Mouse (Mus musculus): ENCODE measurements around the gene Srpr. TPM values are rescaled to one million over a fixed set of nuclear protein-coding genes. Genes with fewer than 3 reads are reported as not detected.

The Srpr gene
- polyA plus RNA-seq (2015; fragmentation: Nextera tagmentation; extraction: Ambion mirVana) = 135 and 137 TPM in 2 replicates

- Histone ChIP-seq H3K4me1 (replicated peaks) (peaks cover 13% of the 10 kb centered on the region; the same call in 1 of the 2 replicates), H3K4me2 (replicated peaks) (peak within 1 kb of the TSS; percentile 83), H3K36me3 (0 out of 2 replicates have a peak, but pooled peaks cover 1% of the 10 kb centered on the region), H3K9me3 (no peaks in the 10 kb centered on the region), H3K9ac (peak within 1 kb of the TSS; percentile 85), H3K4me3 (replicated peaks) (peak within 1 kb of the TSS; percentile 73), H3K27me3 (replicated peaks) (no peaks in the 10 kb centered on the region), H3K27ac (peak within 1 kb of the TSS; percentile 56)
- WGBS = 0% methylated on average over 44 of the region's 44 CpGs
- peak; percentile 96 for ATAC-seq
Observed at GRCm38 (mm10) chr9:35199772-35200471, at the start of gene Srpr, which contains the start of gene Tirap. Gene Srpr (plus strand): TSS chr9:35200175. Gene Tirap (minus strand): TSS chr9:35200291.

- no peak overlapping the region for H3K4me3 ChIP-seq (replicated peaks)
- no peaks in the 10 kb centered on the region for H3K36me3 ChIP-seq
- WGBS = 87% methylated on average over 1 of the region's 1 CpGs
- H3K4me1 ChIP-seq (replicated peaks) = no peaks in the 10 kb centered on the region
- H3K27ac ChIP-seq = no peak overlapping the region
- no peaks in the 10 kb centered on the region for H3K27me3 ChIP-seq (replicated peaks)
- no peak overlapping the region for H3K9ac ChIP-seq
- ATAC-seq = no peak
- no peak overlapping the region for H3K4me2 ChIP-seq (replicated peaks)
- H3K9me3 ChIP-seq = no peaks in the 10 kb centered on the region
Observed at GRCm38 (mm10) chr9:35152923-35153322, 47.1 kb upstream of the Srpr start.

- Histone ChIP-seq H3K4me2 (replicated peaks) (no peak overlapping the region), H3K4me1 (replicated peaks) (no peaks in the 10 kb centered on the region), H3K9ac (no peak overlapping the region), H3K27ac (0 out of 2 replicates have a peak overlapping the region, but pooled peaks have one; percentile 13), H3K4me3 (replicated peaks) (no peak overlapping the region), H3K9me3 (no peaks in the 10 kb centered on the region), H3K36me3 (no peaks in the 10 kb centered on the region), H3K27me3 (replicated peaks) (no peaks in the 10 kb centered on the region)
- ATAC-seq = peak; percentile 43; the same call in 1 of the 2 replicates
- WGBS = 81% methylated on average over 5 of the region's 5 CpGs
Observed at GRCm38 (mm10) chr9:35156002-35156710, 43.8 kb upstream of the Srpr start.

- H3K36me3 ChIP-seq = no peaks in the 10 kb centered on the region
- no peaks in the 10 kb centered on the region for H3K4me1 ChIP-seq (replicated peaks)
- H3K27ac ChIP-seq = no peak overlapping the region
- H3K9ac ChIP-seq = no peak overlapping the region
- H3K9me3 ChIP-seq = no peaks in the 10 kb centered on the region
- no peak overlapping the region for H3K4me2 ChIP-seq (replicated peaks)
- H3K27me3 ChIP-seq (replicated peaks) = no peaks in the 10 kb centered on the region
- ATAC-seq = no peak
- H3K4me3 ChIP-seq (replicated peaks) = no peak overlapping the region
- WGBS = 64% methylated on average over 4 of the region's 4 CpGs
Observed at GRCm38 (mm10) chr9:35156862-35157261, 43.1 kb upstream of the Srpr start.

GRCm38 (mm10) chr9:35158477-35158876 lies 41.5 kb upstream of the Srpr start:
- 85% methylated on average over 3 of the region's 3 CpGs for WGBS

GRCm38 (mm10) chr9:35160662-35161061 lies 39.3 kb upstream of the Srpr start:
- no peaks in the 10 kb centered on the region for H3K27me3 ChIP-seq (replicated peaks)
- H3K27ac ChIP-seq = no peak overlapping the region
- no peaks in the 10 kb centered on the region for H3K9me3 ChIP-seq
- no peak overlapping the region for H3K9ac ChIP-seq
- no peak overlapping the region for H3K4me3 ChIP-seq (replicated peaks)
- no peak for ATAC-seq
- no peak overlapping the region for H3K4me2 ChIP-seq (replicated peaks)
- 44% methylated on average over 2 of the region's 2 CpGs for WGBS
- H3K36me3 ChIP-seq = no peaks in the 10 kb centered on the region
- H3K4me1 ChIP-seq (replicated peaks) = no peaks in the 10 kb centered on the region

More at GRCm38 (mm10) chr9:35158477-35158876, 41.5 kb upstream of the Srpr start:
- Histone ChIP-seq H3K9me3 (no peaks in the 10 kb centered on the region), H3K27ac (no peak overlapping the region), H3K4me2 (replicated peaks) (no peak overlapping the region), H3K36me3 (no peaks in the 10 kb centered on the region), H3K9ac (no peak overlapping the region), H3K4me3 (replicated peaks) (no peak overlapping the region), H3K27me3 (replicated peaks) (no peaks in the 10 kb centered on the region), H3K4me1 (replicated peaks) (no peaks in the 10 kb centered on the region)
- no peak for ATAC-seq

- Histone ChIP-seq H3K9ac (no peak overlapping the region), H3K36me3 (no peaks in the 10 kb centered on the region), H3K4me3 (replicated peaks) (no peak overlapping the region), H3K4me1 (replicated peaks) (no peaks in the 10 kb centered on the region), H3K9me3 (no peaks in the 10 kb centered on the region), H3K4me2 (replicated peaks) (no peak overlapping the region), H3K27me3 (replicated peaks) (no peaks in the 10 kb centered on the region), H3K27ac (no peak overlapping the region)
- 86% methylated on average over 7 of the region's 7 CpGs for WGBS
- no peak for ATAC-seq
Observed at GRCm38 (mm10) chr9:35161721-35162120, 38.3 kb upstream of the Srpr start.

- no peak overlapping the region for H3K4me2 ChIP-seq (replicated peaks)
- no peaks in the 10 kb centered on the region for H3K36me3 ChIP-seq
- no peaks in the 10 kb centered on the region for H3K9me3 ChIP-seq
- H3K27ac ChIP-seq = no peak overlapping the region
- no peak for ATAC-seq
- 88% methylated on average over 11 of the region's 11 CpGs for WGBS
- H3K9ac ChIP-seq = no peak overlapping the region
- H3K4me1 ChIP-seq (replicated peaks) = no peaks in the 10 kb centered on the region
- H3K4me3 ChIP-seq (replicated peaks) = no peak overlapping the region
- H3K27me3 ChIP-seq (replicated peaks) = no peaks in the 10 kb centered on the region
Observed at GRCm38 (mm10) chr9:35163011-35163690, 36.8 kb upstream of the Srpr start.

GRCm38 (mm10) chr9:35164142-35164874 lies 35.7 kb upstream of the Srpr start:
- no peak overlapping the region for H3K9ac ChIP-seq
- no peak overlapping the region for H3K27ac ChIP-seq

GRCm38 (mm10) chr9:35166144-35166797 lies 33.7 kb upstream of the Srpr start:
- no peaks in the 10 kb centered on the region for H3K27me3 ChIP-seq (replicated peaks)
- WGBS = 43% methylated on average over 3 of the region's 3 CpGs
- no peak overlapping the region for H3K9ac ChIP-seq
- no peak overlapping the region for H3K4me2 ChIP-seq (replicated peaks)
- no peak overlapping the region for H3K27ac ChIP-seq
- peaks cover 5% of the 10 kb centered on the region; the same call in 1 of the 2 replicates for H3K36me3 ChIP-seq
- no peaks in the 10 kb centered on the region for H3K4me1 ChIP-seq (replicated peaks)
- no peak overlapping the region for H3K4me3 ChIP-seq (replicated peaks)
- H3K9me3 ChIP-seq = no peaks in the 10 kb centered on the region
- ATAC-seq = peak; percentile 57

More at GRCm38 (mm10) chr9:35164142-35164874, 35.7 kb upstream of the Srpr start:
- Histone ChIP-seq H3K4me1 (replicated peaks) (no peaks in the 10 kb centered on the region), H3K36me3 (no peaks in the 10 kb centered on the region), H3K4me3 (replicated peaks) (no peak overlapping the region), H3K4me2 (replicated peaks) (no peak overlapping the region), H3K27me3 (replicated peaks) (no peaks in the 10 kb centered on the region), H3K9me3 (no peaks in the 10 kb centered on the region)
- ATAC-seq = peak; percentile 90
- 59% methylated on average over 5 of the region's 5 CpGs for WGBS

- no peaks in the 10 kb centered on the region for H3K9me3 ChIP-seq
- 56% methylated on average over 9 of the region's 9 CpGs for WGBS
- H3K9ac ChIP-seq = no peak overlapping the region
- H3K4me1 ChIP-seq (replicated peaks) = no peaks in the 10 kb centered on the region
- no peak for ATAC-seq
- no peaks in the 10 kb centered on the region for H3K27me3 ChIP-seq (replicated peaks)
- peaks cover 5% of the 10 kb centered on the region; the same call in 1 of the 2 replicates for H3K36me3 ChIP-seq
- H3K27ac ChIP-seq = no peak overlapping the region
- no peak overlapping the region for H3K4me2 ChIP-seq (replicated peaks)
- no peak overlapping the region for H3K4me3 ChIP-seq (replicated peaks)
Observed at GRCm38 (mm10) chr9:35166798-35167635, 33.0 kb upstream of the Srpr start.

All from intestine, embryonic 15.5 days (tissue).